Mouse (Mus musculus): ENCODE measurements at regions not wholly inside any gene's neighbourhood (a gene's known extent, or its start where the extent isn't known, plus 50 kb on each side); places are given as distances from the start of the nearest gene placed in this dataset.

GRCm38 (mm10) chr17:10011728-10012127, 307.9 kb downstream of the Qk start:
- H3K27ac ChIP-seq (ENCODE audit: low read depth), result no peak overlapping the region
- no peak for TF ChIP-seq CTCF (IDR thresholded peaks at IDR 0.05; ENCODE audit: low read depth)
- DNase-seq (no peak), ATAC-seq (ENCODE audit: insufficient read depth) (no peak)
- H3K4me3 ChIP-seq (ENCODE audit: low read depth, low read length), result no peak overlapping the region
- 66% methylated on average over 8 of the region's 8 CpGs for WGBS
- H3K4me1 ChIP-seq (ENCODE audit: insufficient read depth), result no peaks in the 10 kb centered on the region
- H3K27me3 ChIP-seq (ENCODE audit: insufficient read depth, low read length), result no peaks in the 10 kb centered on the region
- H3K36me3 ChIP-seq (ENCODE audit: insufficient read depth), result no peaks in the 10 kb centered on the region
- no peak overlapping the region for H3K4me2 ChIP-seq
- no peaks in the 10 kb centered on the region for H3K9me3 ChIP-seq (ENCODE audit: low read depth, low read length)
- H3K9ac ChIP-seq, result no peak overlapping the region

GRCm38 (mm10) chr17:10001071-10001591, 318.5 kb downstream of the Qk start:
- no peak for TF ChIP-seq CTCF (IDR thresholded peaks at IDR 0.05; ENCODE audit: low read depth)
- DNase-seq (peak; percentile 47), ATAC-seq (ENCODE audit: insufficient read depth) (no peak; the same call in 1 of the 2 replicates)
- H3K4me2 ChIP-seq, result no peak overlapping the region
- 0 out of 2 replicates have a peak overlapping the region, but pooled peaks have one; percentile 1 for H3K27ac ChIP-seq (ENCODE audit: low read depth)
- no peaks in the 10 kb centered on the region for H3K4me1 ChIP-seq (ENCODE audit: insufficient read depth)
- no peaks in the 10 kb centered on the region for H3K36me3 ChIP-seq (ENCODE audit: insufficient read depth)
- WGBS, result 42% methylated on average over 7 of the region's 7 CpGs
- no peak overlapping the region for H3K4me3 ChIP-seq (ENCODE audit: low read depth, low read length)
- H3K9me3 ChIP-seq (ENCODE audit: low read depth, low read length), result no peaks in the 10 kb centered on the region
- H3K27me3 ChIP-seq (ENCODE audit: insufficient read depth, low read length), result no peaks in the 10 kb centered on the region
- no peak overlapping the region for H3K9ac ChIP-seq

- Histone ChIP-seq H3K27me3 (ENCODE audit: insufficient read depth, low read length) (no peaks in the 10 kb centered on the region), H3K4me3 (ENCODE audit: low read depth, low read length) (no peak overlapping the region), H3K9me3 (ENCODE audit: low read depth, low read length) (no peaks in the 10 kb centered on the region), H3K27ac (ENCODE audit: low read depth) (no peak overlapping the region), H3K4me1 (ENCODE audit: insufficient read depth) (no peaks in the 10 kb centered on the region), H3K36me3 (ENCODE audit: insufficient read depth) (no peaks in the 10 kb centered on the region), H3K9ac (no peak overlapping the region), H3K4me2 (no peak overlapping the region)
- no peak for ATAC-seq (ENCODE audit: insufficient read depth)
- TF ChIP-seq CTCF (IDR thresholded peaks at IDR 0.05; ENCODE audit: low read depth), result no peak
- 52% methylated on average over 5 of the region's 5 CpGs for WGBS
- no peak for DNase-seq
These were observed 324.3 kb downstream of the Qk start for GRCm38 (mm10) chr17:9995321-9995720.

- H3K9ac ChIP-seq, result no peak overlapping the region
- peaks cover 4% of the 10 kb centered on the region; the same call in 1 of the 2 replicates for H3K9me3 ChIP-seq (ENCODE audit: low read depth, low read length)
- H3K27me3 ChIP-seq (ENCODE audit: insufficient read depth, low read length), result no peaks in the 10 kb centered on the region
- H3K4me1 ChIP-seq (ENCODE audit: insufficient read depth), result no peaks in the 10 kb centered on the region
- H3K4me2 ChIP-seq, result no peak overlapping the region
- no peak for DNase-seq
- H3K36me3 ChIP-seq (ENCODE audit: insufficient read depth), result no peaks in the 10 kb centered on the region
- no peak overlapping the region for H3K4me3 ChIP-seq (ENCODE audit: low read depth, low read length)
- ATAC-seq (ENCODE audit: insufficient read depth), result no peak
- H3K27ac ChIP-seq (ENCODE audit: low read depth), result no peak overlapping the region
- no peak for TF ChIP-seq CTCF (IDR thresholded peaks at IDR 0.05; ENCODE audit: low read depth)
- WGBS, result 95% methylated on average over 1 of the region's 1 CpGs
These were observed 321.2 kb upstream of the Pabpc6 start for GRCm38 (mm10) chr17:9990744-9991143.

- Histone ChIP-seq H3K9ac (no peak overlapping the region), H3K27ac (ENCODE audit: low read depth) (no peak overlapping the region), H3K4me1 (ENCODE audit: insufficient read depth) (0 out of 2 replicates have a peak, but pooled peaks cover 13% of the 10 kb centered on the region), H3K27me3 (ENCODE audit: insufficient read depth, low read length) (no peaks in the 10 kb centered on the region), H3K4me2 (no peak overlapping the region), H3K4me3 (ENCODE audit: low read depth, low read length) (no peak overlapping the region), H3K9me3 (ENCODE audit: low read depth, low read length) (peaks cover 2% of the 10 kb centered on the region; the same call in 1 of the 2 replicates), H3K36me3 (ENCODE audit: insufficient read depth) (no peaks in the 10 kb centered on the region)
- ATAC-seq (ENCODE audit: insufficient read depth) (no peak), DNase-seq (no peak)
- 86% methylated on average over 3 of the region's 3 CpGs for WGBS
- TF ChIP-seq CTCF (IDR thresholded peaks at IDR 0.05; ENCODE audit: low read depth), result no peak
These were observed 311.8 kb upstream of the Pabpc6 start for GRCm38 (mm10) chr17:9981273-9981672.

- WGBS, result 64% methylated on average over 4 of the region's 4 CpGs
- H3K36me3 ChIP-seq (ENCODE audit: insufficient read depth), result no peaks in the 10 kb centered on the region
- no peak for ATAC-seq (ENCODE audit: insufficient read depth)
These were observed 307.4 kb upstream of the Pabpc6 start for GRCm38 (mm10) chr17:9976866-9977421.

GRCm38 (mm10) chr17:9975995-9976394, 306.5 kb upstream of the Pabpc6 start:
- ATAC-seq (ENCODE audit: insufficient read depth), result no peak
- Histone ChIP-seq H3K4me2 (no peak overlapping the region), H3K4me3 (ENCODE audit: low read depth, low read length) (no peak overlapping the region), H3K36me3 (ENCODE audit: insufficient read depth) (no peaks in the 10 kb centered on the region), H3K9me3 (ENCODE audit: low read depth, low read length) (no peaks in the 10 kb centered on the region), H3K4me1 (ENCODE audit: insufficient read depth) (0 out of 2 replicates have a peak, but pooled peaks cover 13% of the 10 kb centered on the region), H3K27me3 (ENCODE audit: insufficient read depth, low read length) (no peaks in the 10 kb centered on the region), H3K27ac (ENCODE audit: low read depth) (no peak overlapping the region), H3K9ac (no peak overlapping the region)
- no peak for TF ChIP-seq CTCF (IDR thresholded peaks at IDR 0.05; ENCODE audit: low read depth)
- WGBS, result 69% methylated on average over 14 of the region's 14 CpGs
- no peak for DNase-seq

More at GRCm38 (mm10) chr17:9976866-9977421, 307.4 kb upstream of the Pabpc6 start:
- 0 out of 2 replicates have a peak, but pooled peaks cover 13% of the 10 kb centered on the region for H3K4me1 ChIP-seq (ENCODE audit: insufficient read depth)
- no peak overlapping the region for H3K4me3 ChIP-seq (ENCODE audit: low read depth, low read length)
- DNase-seq, result no peak
- no peaks in the 10 kb centered on the region for H3K27me3 ChIP-seq (ENCODE audit: insufficient read depth, low read length)
- no peaks in the 10 kb centered on the region for H3K9me3 ChIP-seq (ENCODE audit: low read depth, low read length)
- no peak for TF ChIP-seq CTCF (IDR thresholded peaks at IDR 0.05; ENCODE audit: low read depth)
- H3K9ac ChIP-seq, result no peak overlapping the region
- H3K27ac ChIP-seq (ENCODE audit: low read depth), result no peak overlapping the region
- H3K4me2 ChIP-seq, result no peak overlapping the region
